Comparison of ENCODE assay signal across 9 mouse cellular contexts in the genomic region with DNA sequence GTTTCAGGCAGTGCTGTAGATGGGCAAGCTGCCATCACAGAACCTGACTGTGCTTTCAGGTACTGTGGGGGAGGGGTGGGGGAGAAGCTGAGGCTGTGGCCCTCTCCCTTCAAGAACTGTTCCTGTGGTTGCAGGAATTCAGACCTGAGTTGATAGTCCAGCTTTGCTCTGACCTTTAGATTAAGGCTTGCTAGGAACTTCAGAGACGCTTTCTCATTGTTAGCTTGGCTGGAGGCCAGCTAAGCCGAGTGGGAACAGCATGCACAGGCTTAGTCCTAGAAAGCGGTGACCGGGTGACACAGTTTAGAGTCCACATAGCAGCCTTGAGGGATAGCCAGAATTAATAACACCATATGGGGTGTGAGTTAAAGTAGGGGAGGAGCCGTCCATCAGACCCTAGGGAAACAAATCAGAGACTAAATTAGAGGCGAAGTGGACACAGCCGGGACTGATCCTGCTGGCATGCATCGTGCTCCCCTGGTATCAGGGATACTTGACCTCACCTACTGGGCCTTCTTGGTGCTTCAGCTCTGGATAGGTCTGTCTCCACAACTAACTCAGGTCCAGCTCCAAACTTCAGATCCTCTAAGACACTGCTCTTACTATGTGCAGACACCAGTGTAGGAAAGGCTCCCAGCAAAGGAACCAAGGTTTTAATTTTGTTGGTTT.
DNase-seq lines count a peak whose midpoint lies in the region; ATAC-seq lines count a peak whose summit lies in the region.
"Had no signal": no experiment of that assay in that cellular context is flagged by ENCODE, and none has a peak within 500 bp of the region (broad histone marks: within the 10 kb centered on the region; RNA-seq: fewer than 3 reads in every experiment).

No protein-coding gene starts in this region.

- no peaks in the 10 kb centered on the region for H3K36me3 ChIP-seq in hindbrain, embryonic 11.5 days (ENCODE audit: control insufficient read depth, insufficient read depth, low read length)
- no peaks in the 10 kb centered on the region for H3K36me3 ChIP-seq in hindbrain, embryonic 10.5 days
- no peaks in the 10 kb centered on the region for H3K36me3 ChIP-seq in hindbrain, embryonic 12.5 days
- no peaks in the 10 kb centered on the region for H3K36me3 ChIP-seq in liver, embryonic 15.5 days (replicated peaks)

- no peak overlapping the region for H3K27ac ChIP-seq in hindbrain, embryonic 11.5 days (ENCODE audit: low read depth, low read length)
- H3K27ac ChIP-seq in hindbrain, embryonic 10.5 days = no peak overlapping the region
- no peak overlapping the region for H3K27ac ChIP-seq in hindbrain, embryonic 12.5 days
- H3K27ac ChIP-seq in liver, embryonic 15.5 days (replicated peaks) = no peak overlapping the region

- H3K4me2 ChIP-seq in hindbrain, embryonic 11.5 days (replicated peaks; ENCODE audit: low read depth, low read length) = no peak overlapping the region
- H3K4me2 ChIP-seq in hindbrain, embryonic 12.5 days (replicated peaks) = no peak overlapping the region
- H3K4me2 ChIP-seq in liver, embryonic 15.5 days = no peak overlapping the region

- H3K4me3 ChIP-seq in hindbrain, embryonic 11.5 days (ENCODE audit: low read depth, low read length) = no peak overlapping the region
- no peak overlapping the region for H3K4me3 ChIP-seq in hindbrain, embryonic 10.5 days
- no peak overlapping the region for H3K4me3 ChIP-seq in hindbrain, embryonic 12.5 days
- no peak overlapping the region for H3K4me3 ChIP-seq in liver, embryonic 15.5 days (replicated peaks)

- 71% methylated on average over 8 of the region's 8 CpGs for WGBS in hindbrain, embryonic 11.5 days
- WGBS in hindbrain, embryonic 10.5 days = 76% methylated on average over 8 of the region's 8 CpGs
- WGBS in hindbrain, embryonic 12.5 days = 64% methylated on average over 8 of the region's 8 CpGs
- 63% methylated on average over 8 of the region's 8 CpGs for WGBS in liver, embryonic 15.5 days (ENCODE audit: insufficient replicate concordance)

- H3K9ac ChIP-seq in hindbrain, embryonic 11.5 days (ENCODE audit: low read depth, low read length) = no peak overlapping the region
- no peak overlapping the region for H3K9ac ChIP-seq in hindbrain, embryonic 12.5 days
- no peak overlapping the region for H3K9ac ChIP-seq in liver, embryonic 15.5 days

- ATAC-seq in hindbrain, embryonic 11.5 days (ENCODE audit: low FRiP score) = peak; percentile 27; the same call in 1 of the 2 replicates
- peak; percentile 60; the same call in 1 of the 2 replicates for ATAC-seq in hindbrain, embryonic 12.5 days (ENCODE audit: low FRiP score)
- ATAC-seq in liver, embryonic 15.5 days (ENCODE audit: insufficient read depth) = peak; percentile 51; the same call in 1 of the 2 replicates

- DNase-seq in hindbrain, embryonic 11.5 days (ENCODE audit: low spot score) = no peak
- no peak for DNase-seq in hindbrain, embryonic 10.5 days (ENCODE audit: low spot score)
- DNase-seq in cerebellum, adult 9-11 months = peak; percentile 27
- peak; percentile 79 for DNase-seq in retina, postnatal 7 days (ENCODE audit: low read depth, low spot score)
- no peak for DNase-seq in frontal cortex, postnatal 10 days (ENCODE audit: low spot score in 2 of 2)
- no peak for DNase-seq in thymus, postnatal 25 days

- H3K9me3 ChIP-seq in hindbrain, embryonic 11.5 days (ENCODE audit: control insufficient read depth, low read length) = no peaks in the 10 kb centered on the region
- H3K9me3 ChIP-seq in hindbrain, embryonic 10.5 days = no peaks in the 10 kb centered on the region
- no peaks in the 10 kb centered on the region for H3K9me3 ChIP-seq in hindbrain, embryonic 12.5 days (replicated peaks)
- H3K9me3 ChIP-seq in liver, embryonic 15.5 days (replicated peaks) = no peaks in the 10 kb centered on the region

- no peaks in the 10 kb centered on the region for H3K27me3 ChIP-seq in hindbrain, embryonic 11.5 days (ENCODE audit: control insufficient read depth, insufficient read depth, low read length)
- H3K27me3 ChIP-seq in hindbrain, embryonic 10.5 days (ENCODE audit: insufficient read depth, poor library complexity, severe bottlenecking) = no peaks in the 10 kb centered on the region
- H3K27me3 ChIP-seq in hindbrain, embryonic 12.5 days = no peaks in the 10 kb centered on the region
- no peaks in the 10 kb centered on the region for H3K27me3 ChIP-seq in liver, embryonic 15.5 days
- H3K27me3 ChIP-seq: CH12.LX had no signal

- H3K4me1 ChIP-seq in hindbrain, embryonic 11.5 days (replicated peaks; ENCODE audit: control insufficient read depth, insufficient read depth, low read length) = no peaks in the 10 kb centered on the region
- H3K4me1 ChIP-seq in hindbrain, embryonic 10.5 days (replicated peaks) = no peaks in the 10 kb centered on the region
- H3K4me1 ChIP-seq in hindbrain, embryonic 12.5 days = peaks cover 5% of the 10 kb centered on the region; the same call in 1 of the 2 replicates
- no peaks in the 10 kb centered on the region for H3K4me1 ChIP-seq in liver, embryonic 15.5 days (replicated peaks)

Comparison
In these comparisons a context has a peak if more than half of its experiments do, and no peak if none do; other contexts are left out.
1. DNase-seq: peak in cerebellum, adult 9-11 months (single experiment) and retina, postnatal 7 days (single experiment); none in hindbrain, embryonic 11.5 days (single experiment), hindbrain, embryonic 10.5 days (single experiment), frontal cortex, postnatal 10 days (0 of 2) and thymus, postnatal 25 days (single experiment).
2. Peak in every context shown above with its lines, with median percentiles within 50 percentile points of each other: ATAC-seq.